Mouse (Mus musculus): ENCODE results near the gene Coasy.

The Coasy gene

GRCm38 (mm10) chr11:101133037-101133436 is 50.7 kb downstream of the Coasy start:
- DNase-seq (ENCODE audit: low spot score), result no peak

- DNase-seq (ENCODE audit: low spot score), result no peak
Observed at GRCm38 (mm10) chr11:101134217-101134865, 52.0 kb downstream of the Coasy start.
